Mouse (Mus musculus) forebrain, embryonic 14.5 days (tissue): ENCODE measurements at regions not wholly inside any gene's neighbourhood (a gene's known extent, or its start where the extent isn't known, plus 50 kb on each side); places are given as distances from the start of the nearest gene placed in this dataset.

Source experiments
- ATAC-seq: fragments of 200-750 bp; cut with Nextera tagmentation; 2 replicates; pipeline ENCODE4 v1.8.0; 2017; ENCODE audit warnings: mild to moderate bottlenecking, moderate library complexity
- DNase-seq: peaks from one replicate; pipeline ENCODE4 v3.0.0-alpha.2; 2015; ENCODE audit warnings: low spot score
- H3K27ac ChIP-seq: fragments of 300-500 bp; sonication (generic); 2 replicates; pipeline ENCODE4 v1.5.1; 2014; ENCODE audit warnings: low read depth, mild to moderate bottlenecking, control low read depth, low read length, moderate library complexity
- H3K27me3 ChIP-seq: fragments of 300-500 bp; sonication (generic); replicated peaks from 2 replicates; pipeline ENCODE4 v1.6.1; 2014; ENCODE audit warnings: low read length, control low read depth, mixed read lengths; ENCODE audit not compliant: control insufficient read depth, insufficient read depth
- H3K36me3 ChIP-seq: fragments of 300-500 bp; sonication (generic); 2 replicates; pipeline ENCODE4 v1.6.1; 2014; ENCODE audit warnings: low read length, control low read depth; ENCODE audit not compliant: control insufficient read depth, insufficient read depth
- H3K4me1 ChIP-seq: fragments of 300-500 bp; sonication (generic); 2 replicates; pipeline ENCODE4 v1.6.1; 2014; ENCODE audit warnings: antibody characterized with exemption, low read length, control low read depth; ENCODE audit not compliant: control insufficient read depth, insufficient read depth
- H3K4me2 ChIP-seq: fragments of 300-500 bp; sonication (generic); 2 replicates; pipeline ENCODE4 v1.6.1; 2014; ENCODE audit warnings: mild to moderate bottlenecking, control low read depth, low read length
- H3K4me3 ChIP-seq: fragments of 300-500 bp; sonication (generic); 2 replicates; pipeline ENCODE4 v1.5.1; 2014; ENCODE audit warnings: low read depth, low read length, control low read depth
- H3K9ac ChIP-seq: fragments of 300-500 bp; sonication (generic); 2 replicates; pipeline ENCODE4 v1.6.1; 2014; ENCODE audit warnings: mild to moderate bottlenecking, low read length, control low read depth, moderate library complexity
- H3K9me3 ChIP-seq: fragments of 300-500 bp; sonication (generic); replicated peaks from 2 replicates; pipeline ENCODE4 v1.6.1; 2016; ENCODE audit warnings: low read length, control low read depth, mixed read lengths; ENCODE audit not compliant: control insufficient read depth
- WGBS: fragments of 180-500 bp; shearing (Covaris S2); extraction: QIAGEN DNeasy Blood & Tissue Kit; methylation state at CpG from one replicate; pipeline ENCODE4 v1.1.7; 2014; 5-methylcytosine and 5-hydroxymethylcytosine counted together

- H3K4me3 ChIP-seq, result no peak overlapping the region
- H3K4me1 ChIP-seq, result no peaks in the 10 kb centered on the region
- DNase-seq, result peak; percentile 22
- H3K27ac ChIP-seq, result no peak overlapping the region
- ATAC-seq, result no peak
- H3K36me3 ChIP-seq, result no peaks in the 10 kb centered on the region
- no peaks in the 10 kb centered on the region for H3K9me3 ChIP-seq
- H3K9ac ChIP-seq, result no peak overlapping the region
- 6% methylated on average over 3 of the region's 3 CpGs for WGBS
- no peaks in the 10 kb centered on the region for H3K27me3 ChIP-seq
- H3K4me2 ChIP-seq, result no peak overlapping the region
Measured at GRCm38 (mm10) chr4:47807877-47808276, 237.1 kb upstream of the Nr4a3 start.

- DNase-seq (no peak), ATAC-seq (no peak)
- no peaks in the 10 kb centered on the region for H3K9me3 ChIP-seq
- H3K4me1 ChIP-seq, result no peaks in the 10 kb centered on the region
- no peak overlapping the region for H3K9ac ChIP-seq
- no peaks in the 10 kb centered on the region for H3K27me3 ChIP-seq
- 84% methylated on average over 7 of the region's 7 CpGs for WGBS
- no peak overlapping the region for H3K4me2 ChIP-seq
- no peak overlapping the region for H3K4me3 ChIP-seq
- no peaks in the 10 kb centered on the region for H3K36me3 ChIP-seq
- no peak overlapping the region for H3K27ac ChIP-seq
Measured at GRCm38 (mm10) chr4:47814030-47814429, 230.9 kb upstream of the Nr4a3 start.

DNA sequence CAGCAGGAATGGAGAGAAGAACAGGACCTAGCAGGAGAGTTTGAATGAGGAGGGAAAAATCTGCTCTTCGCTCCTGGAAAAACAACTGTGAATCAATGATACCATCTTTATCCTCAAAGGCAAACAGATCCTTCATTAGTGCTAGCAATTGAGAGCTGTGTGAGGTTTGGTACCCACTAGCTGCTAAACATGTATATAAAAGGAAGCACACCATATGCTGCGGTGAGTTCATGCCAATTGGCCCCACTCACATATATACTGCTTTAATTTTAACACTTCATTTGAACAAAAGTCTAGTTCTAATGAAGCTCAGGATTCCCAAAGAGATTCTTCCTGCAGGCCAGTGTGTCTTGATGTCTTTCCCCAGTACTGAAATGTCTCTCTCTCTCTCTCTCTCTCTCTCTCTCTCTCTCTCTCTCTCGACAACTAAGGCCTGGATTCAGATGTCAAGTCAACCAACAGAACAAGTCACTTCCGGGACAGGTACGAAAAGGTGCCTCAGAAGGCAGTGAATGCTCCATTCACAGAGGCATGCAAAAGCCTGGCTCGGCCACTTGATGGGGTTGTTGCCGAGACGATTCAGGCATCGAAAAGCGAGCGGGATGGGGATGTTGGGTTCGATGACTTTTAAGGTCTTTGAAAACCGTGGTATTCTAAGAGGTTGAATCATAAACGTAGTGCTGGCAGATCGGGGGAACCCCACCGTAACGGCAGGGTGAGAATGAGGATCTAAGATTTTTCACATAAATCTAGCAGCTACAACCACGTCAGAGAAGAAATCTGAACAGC is 226.4 kb upstream of the Nr4a3 start:
- no peaks in the 10 kb centered on the region for H3K27me3 ChIP-seq
- H3K4me2 ChIP-seq, result no peak overlapping the region
- H3K36me3 ChIP-seq, result no peaks in the 10 kb centered on the region
- 88% methylated on average over 18 of the region's 18 CpGs for whole genome bisulfite sequencing
- no peaks in the 10 kb centered on the region for H3K4me1 ChIP-seq
- H3K9ac ChIP-seq, result no peak overlapping the region
- DNase-seq, result peak; percentile 72
- peak; percentile 58; the same call in 1 of the 2 replicates for ATAC-seq
- no peak overlapping the region for H3K27ac ChIP-seq
- H3K9me3 ChIP-seq, result no peaks in the 10 kb centered on the region
- H3K4me3 ChIP-seq, result no peak overlapping the region

GRCm38 (mm10) chr4:47820562-47820961 is 224.4 kb upstream of the Nr4a3 start:
- WGBS, result 86% methylated on average over 1 of the region's 1 CpGs
- Histone ChIP-seq H3K9me3 (no peaks in the 10 kb centered on the region), H3K4me2 (no peak overlapping the region), H3K4me3 (no peak overlapping the region), H3K4me1 (no peaks in the 10 kb centered on the region), H3K9ac (no peak overlapping the region), H3K36me3 (no peaks in the 10 kb centered on the region), H3K27me3 (no peaks in the 10 kb centered on the region), H3K27ac (no peak overlapping the region)
- ATAC-seq (no peak), DNase-seq (no peak)

GRCm38 (mm10) chr4:47823299-47823698 is 221.7 kb upstream of the Nr4a3 start:
- DNase-seq (no peak), ATAC-seq (no peak)
- no peak overlapping the region for H3K27ac ChIP-seq
- no peaks in the 10 kb centered on the region for H3K9me3 ChIP-seq
- H3K4me3 ChIP-seq, result no peak overlapping the region
- H3K9ac ChIP-seq, result no peak overlapping the region
- no peak overlapping the region for H3K4me2 ChIP-seq
- WGBS, result 85% methylated on average over 9 of the region's 9 CpGs
- no peaks in the 10 kb centered on the region for H3K4me1 ChIP-seq
- no peaks in the 10 kb centered on the region for H3K36me3 ChIP-seq
- no peaks in the 10 kb centered on the region for H3K27me3 ChIP-seq

- WGBS, result 76% methylated on average over 15 of the region's 15 CpGs
- Histone ChIP-seq H3K4me3 (no peak overlapping the region), H3K36me3 (no peaks in the 10 kb centered on the region), H3K9me3 (no peaks in the 10 kb centered on the region), H3K27me3 (no peaks in the 10 kb centered on the region), H3K9ac (no peak overlapping the region), H3K4me2 (no peak overlapping the region), H3K27ac (no peak overlapping the region), H3K4me1 (no peaks in the 10 kb centered on the region)
- DNase-seq (peak; percentile 65), ATAC-seq (no peak)
Measured at GRCm38 (mm10) chr4:47824083-47824482, 220.9 kb upstream of the Nr4a3 start.

- Histone ChIP-seq H3K27ac (no peak overlapping the region), H3K4me3 (no peak overlapping the region), H3K27me3 (no peaks in the 10 kb centered on the region), H3K9ac (no peak overlapping the region), H3K9me3 (no peaks in the 10 kb centered on the region), H3K36me3 (no peaks in the 10 kb centered on the region), H3K4me1 (no peaks in the 10 kb centered on the region), H3K4me2 (no peak overlapping the region)
- ATAC-seq, result no peak
- no peak for DNase-seq
- WGBS, result 63% methylated on average over 2 of the region's 2 CpGs
Measured at GRCm38 (mm10) chr4:47832905-47833304, 212.0 kb upstream of the Nr4a3 start.

GRCm38 (mm10) chr4:47838411-47838810 is 206.5 kb upstream of the Nr4a3 start:
- H3K36me3 ChIP-seq, result no peaks in the 10 kb centered on the region
- H3K4me2 ChIP-seq, result no peak overlapping the region
- H3K9me3 ChIP-seq, result no peaks in the 10 kb centered on the region
- no peak for DNase-seq
- no peak overlapping the region for H3K9ac ChIP-seq
- ATAC-seq, result no peak
- WGBS, result 80% methylated on average over 2 of the region's 2 CpGs
- H3K4me3 ChIP-seq, result no peak overlapping the region
- no peaks in the 10 kb centered on the region for H3K27me3 ChIP-seq
- no peaks in the 10 kb centered on the region for H3K4me1 ChIP-seq
- H3K27ac ChIP-seq, result no peak overlapping the region

DNA sequence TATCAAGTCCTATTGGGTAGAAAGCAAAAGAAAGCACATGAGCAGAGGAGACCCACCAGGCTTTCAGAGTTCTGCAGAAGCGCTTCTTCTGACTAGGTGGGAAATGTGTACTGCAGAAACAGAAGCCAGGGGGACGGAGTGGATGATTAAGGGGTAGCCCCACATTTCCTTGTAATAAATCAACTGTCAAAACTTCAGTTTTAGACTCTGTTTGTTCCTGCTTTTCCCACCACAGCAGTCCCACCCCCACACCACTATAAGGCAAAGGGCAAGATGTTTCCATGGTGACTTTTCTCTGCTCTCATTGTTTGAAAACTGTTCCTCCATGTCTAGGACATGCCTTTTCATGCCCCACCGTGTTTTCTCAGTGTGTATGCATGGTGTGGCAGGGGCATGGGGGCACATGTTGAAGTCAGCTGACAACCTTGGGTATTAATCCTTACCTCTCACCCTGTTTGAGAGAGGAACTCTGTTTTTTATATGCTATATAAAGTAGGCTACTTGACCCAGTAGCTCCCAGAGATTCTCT is 202.8 kb upstream of the Nr4a3 start:
- Histone ChIP-seq H3K4me3 (no peak overlapping the region), H3K4me1 (peaks cover 8% of the 10 kb centered on the region), H3K27me3 (no peaks in the 10 kb centered on the region), H3K27ac (no peak overlapping the region), H3K9me3 (no peaks in the 10 kb centered on the region), H3K9ac (no peak overlapping the region), H3K36me3 (no peaks in the 10 kb centered on the region), H3K4me2 (no peak overlapping the region)
- no peak for ATAC-seq
- WGBS, result 72% methylated on average over 3 of the region's 3 CpGs
- no peak for DNase-seq
